Mouse (Mus musculus) forebrain, embryonic 12.5 days (tissue): Measurements from ENCODE around the gene Bmp10. TPM values are rescaled to one million over a fixed set of nuclear protein-coding genes. Genes with fewer than 3 reads are reported as not detected.
"Not testable (repeated sequence)": the region's sequence is repeated elsewhere in the genome, so short reads cannot be mapped to it uniquely, and the experiment has no call there.

Experiments
- ATAC-seq: fragments of 200-750 bp; cut with Nextera tagmentation; 2 replicates; pipeline ENCODE4 v1.8.0; 2017; ENCODE audit warnings: moderate TSS enrichment; ENCODE audit not compliant: low FRiP score
- H3K27ac ChIP-seq: fragments of 300-500 bp; sonication (generic); 2 replicates; pipeline ENCODE4 v1.5.1; 2016; ENCODE audit warnings: mild to moderate bottlenecking
- H3K27me3 ChIP-seq: fragments of 300-500 bp; sonication (generic); 2 replicates; pipeline ENCODE4 v1.6.1; 2016; ENCODE audit warnings: mild to moderate bottlenecking
- H3K36me3 ChIP-seq: fragments of 300-500 bp; sonication (generic); replicated peaks from 2 replicates; pipeline ENCODE4 v1.6.1; 2016; ENCODE audit warnings: mild to moderate bottlenecking
- H3K4me1 ChIP-seq: fragments of 300-500 bp; sonication (generic); 2 replicates; pipeline ENCODE4 v1.6.1; 2016
- H3K4me2 ChIP-seq: fragments of 300-500 bp; sonication (generic); 2 replicates; pipeline ENCODE4 v1.6.1; 2016; ENCODE audit warnings: mild to moderate bottlenecking, moderate library complexity
- H3K4me3 ChIP-seq: fragments of 300-500 bp; sonication (generic); replicated peaks from 2 replicates; pipeline ENCODE4 v1.5.1; 2016; ENCODE audit warnings: mild to moderate bottlenecking
- H3K9ac ChIP-seq: fragments of 300-500 bp; sonication (generic); 2 replicates; pipeline ENCODE4 v1.6.1; 2016; ENCODE audit warnings: mild to moderate bottlenecking
- H3K9me3 ChIP-seq: fragments of 300-500 bp; sonication (generic); 2 replicates; pipeline ENCODE4 v1.6.1; 2016
- WGBS: fragments of 180-500 bp; shearing (Covaris S2); methylation state at CpG from one replicate; pipeline ENCODE4 v1.1.7; 2016; 5-methylcytosine and 5-hydroxymethylcytosine counted together
- polyA plus RNA-seq: library from polyadenylated mRNA; unstranded; fragments of >200 nt; fragmentation: Nextera tagmentation; extraction: Ambion mirVana; gene quantifications from 2 replicates; pipeline ENCODE4 v1.2.1, GENCODE M21; 2016

The Bmp10 gene
- polyA plus RNA-seq, 1 experiment from 2014 or later: not detected

DNA sequence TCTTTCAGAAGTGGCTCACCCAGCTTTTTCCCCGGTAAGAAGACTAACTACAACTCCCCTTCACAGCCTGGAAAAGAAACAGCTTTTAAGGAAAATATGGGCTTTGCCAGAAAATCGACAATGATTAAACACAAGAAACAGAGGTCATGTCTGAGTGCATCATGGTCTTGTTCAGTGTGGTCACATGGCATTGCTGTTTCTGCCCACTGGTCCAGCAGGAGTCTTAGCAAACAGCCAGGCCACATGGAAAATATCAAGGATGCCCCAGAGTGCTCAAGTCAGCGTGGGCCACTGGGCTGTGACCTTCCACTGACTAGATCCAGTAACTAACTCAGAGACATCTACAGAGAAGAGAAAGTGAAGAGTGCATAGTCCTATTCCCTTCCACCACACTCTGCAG, 23.0 kb downstream of the Bmp10 start:
- Histone ChIP-seq H3K27me3 (no peaks in the 10 kb centered on the region), H3K36me3 (no peaks in the 10 kb centered on the region), H3K9ac (no peak overlapping the region), H3K4me2 (no peak overlapping the region), H3K9me3 (no peaks in the 10 kb centered on the region), H3K4me3 (no peak overlapping the region), H3K4me1 (no peaks in the 10 kb centered on the region), H3K27ac (no peak overlapping the region)
- no peak for ATAC-seq
- WGBS: 84% methylated on average over 3 of the region's 3 CpGs

DNA sequence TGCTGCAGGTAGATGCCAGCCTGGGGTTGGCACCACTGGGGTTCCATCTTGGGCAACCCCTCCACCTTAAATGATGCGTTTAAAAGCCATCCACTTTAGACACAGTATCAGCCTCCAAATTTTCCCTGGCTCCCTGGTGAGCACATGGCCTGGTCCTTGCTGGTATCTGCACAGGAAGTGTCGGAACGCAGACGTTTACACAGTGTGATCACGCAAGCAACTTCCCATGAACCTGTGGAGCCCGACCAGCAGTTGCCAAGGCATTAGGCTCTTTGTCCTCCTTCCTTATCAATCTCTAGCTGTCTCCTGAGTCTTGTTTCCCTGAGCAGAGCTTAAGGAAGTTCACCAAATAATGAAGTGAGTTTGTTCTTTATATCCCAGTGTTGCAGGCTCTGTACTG, 26.7 kb downstream of the Bmp10 start:
- ATAC-seq: no peak
- Histone ChIP-seq H3K4me1 (no peaks in the 10 kb centered on the region), H3K4me2 (no peak overlapping the region), H3K36me3 (no peaks in the 10 kb centered on the region), H3K9ac (no peak overlapping the region), H3K27ac (no peak overlapping the region), H3K27me3 (no peaks in the 10 kb centered on the region), H3K4me3 (no peak overlapping the region), H3K9me3 (no peaks in the 10 kb centered on the region)
- 92% methylated on average over 6 of the region's 6 CpGs for WGBS

DNA sequence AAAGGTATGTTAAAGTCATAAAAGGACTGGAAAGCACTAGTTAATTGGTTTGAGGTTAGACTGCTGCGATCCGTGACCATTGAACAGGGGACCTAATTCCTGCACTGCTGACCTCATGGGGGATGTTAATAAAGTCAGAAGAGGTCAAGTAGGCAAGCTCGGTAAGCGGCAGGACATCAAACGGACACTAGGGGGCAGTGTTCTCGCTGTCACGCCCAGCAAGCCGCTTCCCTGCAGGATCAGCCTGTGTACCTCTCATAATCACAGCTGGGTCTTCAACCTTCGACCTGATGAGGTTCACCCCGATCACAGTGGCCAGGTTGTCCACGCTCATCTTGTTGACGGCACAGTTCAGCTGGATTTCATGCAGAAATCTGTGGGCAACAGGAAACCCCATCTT, 37.4 kb downstream of the Bmp10 start:
- Histone ChIP-seq H3K9me3 (no peaks in the 10 kb centered on the region), H3K4me2 (peak overlapping the region; percentile 31), H3K27me3 (0 out of 2 replicates have a peak, but pooled peaks cover 3% of the 10 kb centered on the region), H3K9ac (no peak overlapping the region), H3K36me3 (no peaks in the 10 kb centered on the region), H3K27ac (no peak overlapping the region), H3K4me3 (no peak overlapping the region), H3K4me1 (peaks cover 5% of the 10 kb centered on the region)
- 0 out of 2 replicates have a peak, but pooled peaks have one; percentile 14 for ATAC-seq
- WGBS: 13% methylated on average over 12 of the region's 12 CpGs

DNA sequence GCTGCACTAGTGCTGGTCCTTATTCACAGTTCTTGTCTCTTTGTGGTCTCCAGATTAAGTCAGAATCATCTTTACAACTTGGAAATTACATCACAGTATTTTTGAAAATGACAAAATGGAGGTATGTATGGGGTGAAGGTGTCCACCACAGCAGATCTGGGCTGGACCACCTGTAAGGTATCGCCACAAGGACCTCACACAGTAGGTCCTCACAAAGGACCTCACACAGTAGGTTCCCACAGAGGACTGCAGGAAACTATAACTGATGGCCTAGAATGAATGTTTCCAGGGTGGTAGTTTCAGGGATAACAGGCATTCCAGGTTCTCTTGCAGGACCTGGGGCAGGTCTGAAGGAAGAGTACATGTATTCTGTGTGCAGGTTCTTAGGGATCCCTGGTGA, 38.6 kb downstream of the Bmp10 start:
- 97% methylated on average over 1 of the region's 1 CpGs for WGBS
- no peak overlapping the region for H3K4me3 ChIP-seq
- no peaks in the 10 kb centered on the region for H3K36me3 ChIP-seq
- H3K27ac ChIP-seq: no peak overlapping the region
- no peak for ATAC-seq
- no peaks in the 10 kb centered on the region for H3K9me3 ChIP-seq
- H3K9ac ChIP-seq: no peak overlapping the region
- 0 out of 2 replicates have a peak, but pooled peaks cover 3% of the 10 kb centered on the region for H3K27me3 ChIP-seq
- H3K4me1 ChIP-seq: peaks cover 5% of the 10 kb centered on the region
- H3K4me2 ChIP-seq: no peak overlapping the region

DNA sequence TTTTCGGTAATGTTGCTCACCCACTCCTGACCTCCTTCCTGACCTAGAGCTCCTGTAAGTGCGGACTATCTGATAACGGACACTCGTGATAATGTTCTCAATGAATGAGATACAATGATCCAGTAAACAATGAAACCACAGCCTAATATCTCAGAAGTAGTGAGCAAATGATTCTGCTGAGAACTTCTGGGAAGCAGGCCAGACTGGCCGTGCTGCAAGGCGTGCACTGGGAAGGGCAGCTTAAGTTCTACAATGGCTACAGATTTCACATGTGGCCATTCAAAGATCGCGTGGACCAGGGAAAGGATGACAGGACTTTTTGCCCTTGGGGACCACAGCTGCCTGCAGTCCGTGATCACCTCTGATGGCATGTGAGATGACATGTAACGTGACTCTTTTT, 39.6 kb downstream of the Bmp10 start:
- Histone ChIP-seq H3K4me2 (no peak overlapping the region), H3K36me3 (no peaks in the 10 kb centered on the region), H3K27ac (no peak overlapping the region), H3K27me3 (0 out of 2 replicates have a peak, but pooled peaks cover 3% of the 10 kb centered on the region), H3K4me3 (no peak overlapping the region), H3K9me3 (no peaks in the 10 kb centered on the region), H3K9ac (no peak overlapping the region), H3K4me1 (peaks cover 5% of the 10 kb centered on the region)
- ATAC-seq: no peak
- 90% methylated on average over 10 of the region's 10 CpGs for WGBS

DNA sequence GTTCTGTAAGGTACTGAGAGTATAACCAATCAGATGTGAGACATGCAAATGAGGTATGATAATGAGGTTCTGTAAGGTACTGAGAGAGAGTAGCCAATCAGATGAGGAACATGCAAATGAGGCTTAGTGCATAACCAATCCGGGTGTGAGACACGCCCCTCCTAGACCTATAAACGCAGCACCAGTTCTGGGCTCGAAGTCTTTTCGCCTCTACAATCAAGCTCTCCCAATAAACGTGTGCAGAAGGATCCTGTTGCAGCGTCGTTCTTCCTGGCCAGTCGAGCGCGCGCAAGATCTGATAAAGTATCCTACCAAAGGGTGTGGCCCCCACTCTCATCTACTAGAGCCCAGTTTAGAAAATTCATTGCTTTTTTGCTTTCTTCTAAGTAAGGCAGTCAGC, 41.3 kb downstream of the Bmp10 start:
- ATAC-seq: not testable (repeated sequence)

DNA sequence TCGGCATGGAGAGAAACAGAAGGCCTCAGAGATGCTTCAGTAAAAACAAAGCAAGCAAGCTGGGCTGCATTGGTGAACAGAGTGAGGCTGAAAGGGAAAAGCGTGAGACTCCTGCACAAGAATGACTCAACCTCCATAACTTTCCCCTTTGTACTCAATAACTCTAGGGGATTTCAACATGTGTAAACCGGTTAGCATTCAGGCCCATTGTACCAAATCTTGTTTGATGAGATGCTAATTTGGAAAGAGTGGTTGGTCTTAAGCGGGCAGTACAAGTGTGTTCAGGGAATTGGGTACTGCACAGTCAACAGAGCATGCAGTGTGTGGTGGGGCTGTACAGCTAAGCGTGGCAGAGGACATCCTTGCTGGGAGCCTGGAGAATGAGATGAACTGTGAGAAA, 46.4 kb downstream of the Bmp10 start:
- no peak overlapping the region for H3K9ac ChIP-seq
- no peaks in the 10 kb centered on the region for H3K36me3 ChIP-seq
- no peak overlapping the region for H3K27ac ChIP-seq
- no peak overlapping the region for H3K4me3 ChIP-seq
- no peak for ATAC-seq
- WGBS: 82% methylated on average over 5 of the region's 5 CpGs
- 0 out of 2 replicates have a peak, but pooled peaks cover 3% of the 10 kb centered on the region for H3K4me1 ChIP-seq
- H3K4me2 ChIP-seq: no peak overlapping the region
- no peaks in the 10 kb centered on the region for H3K27me3 ChIP-seq
- H3K9me3 ChIP-seq: no peaks in the 10 kb centered on the region

More for the DNA sequence above, 41.3 kb downstream of the Bmp10 start:
- not testable (repeated sequence) for H3K4me1 ChIP-seq, H3K9me3 ChIP-seq, H3K27me3 ChIP-seq, H3K4me2 ChIP-seq, H3K4me3 ChIP-seq, H3K27ac ChIP-seq, H3K9ac ChIP-seq, H3K36me3 ChIP-seq
- WGBS: 93% methylated on average over 12 of the region's 12 CpGs

DNA sequence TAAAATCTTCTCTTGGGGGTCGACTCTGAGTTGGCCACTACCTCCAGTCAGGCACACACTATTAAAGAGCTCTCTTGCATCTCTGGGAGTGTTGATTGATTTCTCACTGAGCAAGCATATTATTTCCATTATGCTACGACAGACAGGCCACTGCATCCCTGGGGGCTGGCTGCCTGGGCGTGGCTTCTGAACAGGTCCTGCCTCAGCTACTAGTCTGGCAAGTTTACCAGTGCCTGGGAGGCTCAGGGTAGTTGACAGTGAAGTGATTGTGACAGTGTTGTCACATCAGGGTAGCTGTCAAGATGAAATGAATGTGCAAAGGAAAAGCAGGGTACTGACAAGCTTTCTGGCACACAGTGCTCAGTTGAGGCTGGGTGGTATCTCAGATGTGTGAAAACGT, 50.1 kb downstream of the Bmp10 start:
- Histone ChIP-seq H3K36me3 (no peaks in the 10 kb centered on the region), H3K9ac (no peak overlapping the region), H3K4me1 (0 out of 2 replicates have a peak, but pooled peaks cover 3% of the 10 kb centered on the region), H3K9me3 (no peaks in the 10 kb centered on the region), H3K4me2 (no peak overlapping the region), H3K27ac (no peak overlapping the region), H3K27me3 (no peaks in the 10 kb centered on the region), H3K4me3 (no peak overlapping the region)
- ATAC-seq: no peak
- WGBS: 66% methylated on average over 4 of the region's 4 CpGs

DNA sequence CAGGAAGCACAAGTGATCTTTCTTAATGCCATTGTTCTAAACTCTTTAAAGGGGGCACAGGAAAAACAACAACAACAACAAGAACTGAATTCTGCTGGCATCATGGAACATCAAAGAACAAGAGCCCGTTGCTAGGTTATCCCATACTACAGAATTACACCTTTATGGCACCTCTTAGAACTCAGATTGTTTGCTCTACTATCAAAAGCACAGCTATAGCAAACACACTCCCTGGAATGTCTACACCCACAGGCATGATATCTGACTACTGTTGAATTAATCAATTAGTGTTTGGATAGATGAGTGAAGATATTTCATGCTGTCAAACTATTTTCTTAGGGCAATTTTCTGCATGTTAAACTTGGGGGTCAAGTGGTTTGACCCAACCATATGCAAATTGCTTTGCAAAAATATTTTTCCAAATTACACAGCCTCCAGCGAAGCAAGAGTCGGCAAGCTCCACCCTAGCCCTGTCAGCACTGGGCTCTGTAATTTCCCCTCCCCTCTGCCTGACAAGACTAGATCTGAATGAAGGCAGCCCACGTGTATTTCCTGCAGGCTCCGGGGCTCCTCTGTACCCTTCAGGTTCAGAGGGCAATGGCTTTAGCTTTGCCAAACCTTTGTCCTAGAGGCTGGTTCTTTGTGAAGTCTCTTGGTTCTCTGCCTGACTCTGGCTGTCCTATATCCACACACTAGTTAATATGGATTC, 50.7 kb downstream of the Bmp10 start:
- Histone ChIP-seq H3K4me3 (no peak overlapping the region), H3K4me1 (0 out of 2 replicates have a peak, but pooled peaks cover 3% of the 10 kb centered on the region), H3K27ac (no peak overlapping the region), H3K9me3 (no peaks in the 10 kb centered on the region), H3K9ac (no peak overlapping the region), H3K27me3 (no peaks in the 10 kb centered on the region), H3K36me3 (no peaks in the 10 kb centered on the region), H3K4me2 (no peak overlapping the region)
- WGBS: 68% methylated on average over 5 of the region's 5 CpGs
- ATAC-seq: no peak

DNA sequence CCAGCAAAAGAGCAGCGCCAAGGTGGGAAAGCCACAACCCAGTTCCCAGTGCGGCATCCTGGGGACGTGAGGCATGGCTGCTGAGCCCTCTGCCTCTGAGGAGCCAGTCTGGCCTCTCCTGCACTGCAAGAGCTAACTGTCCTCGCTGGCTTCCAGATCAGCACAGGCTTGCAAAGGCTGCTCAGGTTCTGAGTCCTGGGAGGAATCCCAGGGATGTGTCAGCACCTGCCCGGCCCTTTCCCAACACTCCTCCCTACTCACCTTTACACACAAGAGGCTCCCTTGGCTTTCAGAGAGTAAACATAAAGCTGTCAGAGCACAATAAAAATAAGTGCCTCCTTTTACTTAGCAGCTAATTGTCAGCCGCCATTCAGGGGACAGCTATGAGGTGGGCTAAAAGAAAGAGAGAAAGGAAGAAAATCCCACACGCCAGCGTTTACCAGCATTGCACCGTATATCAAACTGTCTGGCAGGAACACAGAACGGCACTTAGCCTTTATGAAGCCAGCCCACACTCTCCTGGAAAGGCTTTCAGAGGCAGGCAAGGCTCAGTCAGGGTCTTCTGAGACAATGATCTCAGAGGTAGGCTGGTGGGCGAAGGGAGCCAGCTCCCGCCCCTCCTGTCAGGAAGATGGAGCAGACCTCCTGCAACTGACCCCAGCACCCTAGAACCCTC, 54.6 kb downstream of the Bmp10 start:
- Histone ChIP-seq H3K4me3 (no peak overlapping the region), H3K27ac (no peak overlapping the region), H3K36me3 (no peaks in the 10 kb centered on the region), H3K9ac (no peak overlapping the region), H3K27me3 (no peaks in the 10 kb centered on the region), H3K4me1 (0 out of 2 replicates have a peak, but pooled peaks cover 3% of the 10 kb centered on the region), H3K4me2 (no peak overlapping the region), H3K9me3 (no peaks in the 10 kb centered on the region)
- ATAC-seq: no peak
- 70% methylated on average over 12 of the region's 12 CpGs for WGBS

DNA sequence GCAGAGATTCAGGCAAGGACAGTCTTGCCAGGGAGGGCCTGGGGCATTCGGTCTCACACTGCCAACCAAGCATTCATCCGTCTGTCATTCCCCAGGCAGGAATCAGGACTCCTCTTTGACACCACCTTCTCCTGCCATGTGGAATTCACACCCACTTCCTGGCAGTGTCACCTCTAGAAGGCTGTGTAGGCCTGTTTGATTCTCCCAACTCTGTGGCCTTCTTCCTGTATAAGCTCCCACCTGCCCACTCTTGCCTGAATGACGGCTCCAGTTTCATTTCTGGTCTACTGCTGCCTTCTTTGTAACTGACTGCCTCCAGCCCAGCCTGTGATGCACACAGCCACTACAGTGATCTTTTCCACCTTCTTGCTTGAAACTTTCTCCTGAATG, 55.1 kb downstream of the Bmp10 start:
- no peaks in the 10 kb centered on the region for H3K36me3 ChIP-seq
- 0 out of 2 replicates have a peak, but pooled peaks cover under 1% of the 10 kb centered on the region for H3K4me1 ChIP-seq
- H3K4me2 ChIP-seq: no peak overlapping the region
- H3K9ac ChIP-seq: no peak overlapping the region
- no peak overlapping the region for H3K4me3 ChIP-seq
- no peaks in the 10 kb centered on the region for H3K27me3 ChIP-seq
- no peak for ATAC-seq
- 92% methylated on average over 3 of the region's 3 CpGs for WGBS
- no peak overlapping the region for H3K27ac ChIP-seq
- no peaks in the 10 kb centered on the region for H3K9me3 ChIP-seq

DNA sequence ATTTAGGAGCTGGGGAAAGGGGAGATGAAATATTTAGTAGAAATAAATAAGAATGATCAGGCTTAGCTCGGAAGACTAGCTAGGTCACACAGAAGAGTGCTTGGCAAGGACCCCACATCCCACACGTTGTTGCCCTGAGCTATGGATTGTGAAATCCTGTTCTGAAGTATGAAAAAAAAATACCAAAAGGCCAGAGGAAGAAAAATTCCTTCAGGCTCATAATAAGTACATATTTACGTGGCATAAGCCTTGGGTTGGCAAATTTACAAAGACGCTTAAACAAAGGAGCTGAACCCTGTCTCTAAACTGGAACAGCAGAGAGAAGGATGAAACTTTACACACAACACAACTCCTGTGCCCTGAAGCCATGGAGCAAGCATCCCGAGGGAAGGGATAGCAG, 56.0 kb downstream of the Bmp10 start:
- ATAC-seq: no peak
- H3K4me3 ChIP-seq: no peak overlapping the region

More for the DNA sequence above, 56.0 kb downstream of the Bmp10 start:
- Histone ChIP-seq H3K9me3 (no peaks in the 10 kb centered on the region), H3K27me3 (no peaks in the 10 kb centered on the region), H3K9ac (no peak overlapping the region), H3K36me3 (no peaks in the 10 kb centered on the region), H3K4me1 (no peaks in the 10 kb centered on the region), H3K4me2 (no peak overlapping the region), H3K27ac (no peak overlapping the region)
- 76% methylated on average over 5 of the region's 5 CpGs for WGBS
